Mouse (Mus musculus) forebrain, postnatal 0 days (tissue): ENCODE measurements at regions not wholly inside any gene's neighbourhood (a gene's known extent, or its start where the extent isn't known, plus 50 kb on each side); places are given as distances from the start of the nearest gene placed in this dataset.

Experiments used
- ATAC-seq: fragments of 200-750 bp; cut with Nextera tagmentation; 2 replicates; pipeline ENCODE4 v1.8.0; 2017; ENCODE audit warnings: mild to moderate bottlenecking, moderate library complexity
- DNase-seq: peaks from one replicate; pipeline ENCODE4 v3.0.0-alpha.2; 2015
- H3K27ac ChIP-seq: fragments of 300-500 bp; sonication (generic); 2 replicates; pipeline ENCODE4 v1.5.1; 2014; ENCODE audit warnings: low read depth, mild to moderate bottlenecking, antibody characterized with exemption, low read length, moderate library complexity, mixed read lengths
- H3K27me3 ChIP-seq: fragments of 300-500 bp; sonication (generic); 2 replicates; pipeline ENCODE4 v1.6.1; 2014; ENCODE audit warnings: mild to moderate bottlenecking, low read length, mixed read lengths; ENCODE audit not compliant: insufficient read depth
- H3K36me3 ChIP-seq: fragments of 300-500 bp; sonication (generic); 2 replicates; pipeline ENCODE4 v1.6.1; 2014; ENCODE audit warnings: mild to moderate bottlenecking, moderate library complexity; ENCODE audit not compliant: insufficient read depth
- H3K4me1 ChIP-seq: fragments of 300-500 bp; sonication (generic); 2 replicates; pipeline ENCODE4 v1.6.1; 2014; ENCODE audit warnings: antibody characterized with exemption; ENCODE audit not compliant: insufficient read depth
- H3K4me2 ChIP-seq: fragments of 300-500 bp; sonication (generic); 2 replicates; pipeline ENCODE4 v1.6.1; 2014; ENCODE audit warnings: low read depth, mild to moderate bottlenecking, moderate library complexity
- H3K4me3 ChIP-seq: fragments of 300-500 bp; sonication (generic); 2 replicates; pipeline ENCODE4 v1.5.1; 2014; ENCODE audit warnings: low read depth, low read length, mixed read lengths
- H3K9ac ChIP-seq: fragments of 300-500 bp; sonication (generic); 2 replicates; pipeline ENCODE4 v1.6.1; 2014; ENCODE audit warnings: mild to moderate bottlenecking
- H3K9me3 ChIP-seq: fragments of 300-500 bp; sonication (generic); 2 replicates; pipeline ENCODE4 v1.6.1; 2016; ENCODE audit warnings: low read length
- CTCF ChIP-seq: sonication (generic); IDR thresholded peaks from 2 replicates; pipeline ENCODE4 v1.5.1; 2016; ENCODE audit warnings: antibody characterized with exemption, control low read depth, low read depth
- WGBS: fragments of 180-500 bp; shearing (Covaris S2); extraction: QIAGEN DNeasy Blood & Tissue Kit; methylation state at CpG from one replicate; pipeline ENCODE4 v1.1.7; 2014; 5-methylcytosine and 5-hydroxymethylcytosine counted together

DNA sequence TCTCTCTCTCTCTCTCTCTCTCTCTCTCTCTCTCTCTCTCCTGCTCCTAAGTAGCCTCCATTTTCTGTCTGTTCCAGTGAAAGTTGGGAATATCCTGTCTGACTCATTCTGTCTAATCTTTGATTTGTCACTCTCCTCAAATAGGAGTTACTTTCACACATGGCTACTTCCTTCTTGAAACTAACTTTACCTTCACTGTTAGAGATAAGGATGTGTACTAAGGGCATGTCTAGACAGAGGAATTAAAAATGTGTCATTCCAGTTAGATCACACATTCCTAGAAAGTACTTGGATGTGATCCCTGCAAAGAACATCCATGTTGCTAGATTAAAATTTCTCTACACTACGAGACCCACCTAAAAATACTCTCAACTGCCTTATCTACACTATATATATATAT, 346.9 kb upstream of the Gm11146 start:
- no peak for TF ChIP-seq CTCF
- Histone ChIP-seq H3K9me3 (no peaks in the 10 kb centered on the region), H3K27me3 (no peaks in the 10 kb centered on the region), H3K36me3 (no peaks in the 10 kb centered on the region), H3K4me2 (no peak overlapping the region), H3K27ac (no peak overlapping the region), H3K4me3 (no peak overlapping the region), H3K4me1 (no peaks in the 10 kb centered on the region), H3K9ac (no peak overlapping the region)
- DNase-seq (no peak), ATAC-seq (no peak)
- 92% methylated on average over 1 of the region's 1 CpGs for WGBS

- TF ChIP-seq CTCF, result no peak
- no peak for DNase-seq
- Histone ChIP-seq H3K4me2 (no peak overlapping the region), H3K4me3 (no peak overlapping the region), H3K9ac (no peak overlapping the region), H3K27ac (no peak overlapping the region), H3K9me3 (no peaks in the 10 kb centered on the region), H3K36me3 (no peaks in the 10 kb centered on the region), H3K4me1 (no peaks in the 10 kb centered on the region), H3K27me3 (no peaks in the 10 kb centered on the region)
- 69% methylated on average over 2 of the region's 2 CpGs for WGBS
- ATAC-seq, result no peak
Observed at GRCm38 (mm10) chr16:77945442-77945841, 343.5 kb upstream of the Gm11146 start.

- ATAC-seq, result no peak
- no peak overlapping the region for H3K4me2 ChIP-seq
- no peak overlapping the region for H3K9ac ChIP-seq
- H3K27me3 ChIP-seq, result no peaks in the 10 kb centered on the region
- no peaks in the 10 kb centered on the region for H3K36me3 ChIP-seq
- no peak for DNase-seq
- 88% methylated on average over 9 of the region's 9 CpGs for WGBS
- no peak overlapping the region for H3K4me3 ChIP-seq
- no peak for TF ChIP-seq CTCF
- H3K9me3 ChIP-seq, result no peaks in the 10 kb centered on the region
- no peaks in the 10 kb centered on the region for H3K4me1 ChIP-seq
- H3K27ac ChIP-seq, result no peak overlapping the region
Observed at GRCm38 (mm10) chr16:77931025-77931723, 329.3 kb upstream of the Gm11146 start.

- no peak for TF ChIP-seq CTCF
- Histone ChIP-seq H3K9ac (no peak overlapping the region), H3K4me2 (no peak overlapping the region), H3K27ac (no peak overlapping the region), H3K27me3 (no peaks in the 10 kb centered on the region), H3K36me3 (no peaks in the 10 kb centered on the region), H3K4me3 (no peak overlapping the region), H3K9me3 (no peaks in the 10 kb centered on the region), H3K4me1 (no peaks in the 10 kb centered on the region)
- ATAC-seq (no peak), DNase-seq (no peak)
- 79% methylated on average over 6 of the region's 6 CpGs for WGBS
Observed at GRCm38 (mm10) chr16:77914160-77915070, 312.5 kb upstream of the Gm11146 start.

- Histone ChIP-seq H3K27ac (peak overlapping the region; percentile 73), H3K36me3 (no peaks in the 10 kb centered on the region), H3K27me3 (no peaks in the 10 kb centered on the region), H3K4me3 (no peak overlapping the region), H3K9me3 (no peaks in the 10 kb centered on the region), H3K4me1 (peaks cover 5% of the 10 kb centered on the region; the same call in 1 of the 2 replicates), H3K4me2 (no peak overlapping the region), H3K9ac (no peak overlapping the region)
- 13% methylated on average over 2 of the region's 2 CpGs for WGBS
- no peak for TF ChIP-seq CTCF
- peak; percentile 74 for DNase-seq
- peak; percentile 58; the same call in 1 of the 2 replicates for ATAC-seq
Observed at GRCm38 (mm10) chr16:77894247-77894646, 292.4 kb upstream of the Gm11146 start.

GRCm38 (mm10) chr16:77893690-77894089, 291.8 kb upstream of the Gm11146 start:
- DNase-seq (peak; percentile 47), ATAC-seq (no peak; the same call in 1 of the 2 replicates)
- Histone ChIP-seq H3K4me2 (no peak overlapping the region), H3K27ac (peak overlapping the region; percentile 73), H3K9ac (no peak overlapping the region), H3K4me3 (no peak overlapping the region), H3K9me3 (no peaks in the 10 kb centered on the region), H3K36me3 (no peaks in the 10 kb centered on the region), H3K4me1 (peaks cover 5% of the 10 kb centered on the region; the same call in 1 of the 2 replicates), H3K27me3 (no peaks in the 10 kb centered on the region)
- 14% methylated on average over 2 of the region's 2 CpGs for WGBS
- TF ChIP-seq CTCF, result no peak

DNA sequence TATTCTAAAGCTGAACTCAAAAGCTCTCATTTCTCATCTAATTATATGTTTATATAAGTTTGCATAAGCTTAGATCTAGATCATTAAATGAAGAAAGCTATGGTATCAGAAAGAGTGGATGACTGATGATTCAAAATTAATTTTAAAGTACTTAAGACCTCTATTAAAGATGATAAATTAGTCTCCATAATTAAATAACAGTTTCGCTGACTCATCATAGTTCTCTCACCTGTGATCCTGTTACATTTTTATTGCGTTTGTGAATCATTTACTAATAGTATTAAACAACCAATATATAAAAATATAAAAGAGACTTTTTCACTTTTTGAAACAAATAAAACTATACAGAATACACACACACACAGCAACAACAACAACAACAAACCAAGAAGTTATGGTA, 290.8 kb upstream of the Gm11146 start:
- peaks cover 5% of the 10 kb centered on the region; the same call in 1 of the 2 replicates for H3K4me1 ChIP-seq
- no peak overlapping the region for H3K27ac ChIP-seq
- no peak overlapping the region for H3K9ac ChIP-seq
- H3K36me3 ChIP-seq, result no peaks in the 10 kb centered on the region
- no peak for TF ChIP-seq CTCF
- no peak overlapping the region for H3K4me2 ChIP-seq
- WGBS, result 95% methylated on average over 2 of the region's 2 CpGs
- no peak overlapping the region for H3K4me3 ChIP-seq
- no peaks in the 10 kb centered on the region for H3K27me3 ChIP-seq
- H3K9me3 ChIP-seq, result no peaks in the 10 kb centered on the region
- DNase-seq (no peak), ATAC-seq (no peak)
